Mouse (Mus musculus) ES-Bruce4 (cell line): Measurements from ENCODE around the gene 1700022I11Rik.

Experiments
- CTCF ChIP-seq: IDR thresholded peaks from one replicate; pipeline ENCODE4 v1.8.1; 2011; ENCODE audit warnings: low read depth, low read length
- EP300 ChIP-seq: IDR thresholded peaks from 2 replicates; pipeline ENCODE4 v1.6.1; 2011; ENCODE audit warnings: low read depth, low read length; ENCODE audit not compliant: insufficient read depth
- POLR2A ChIP-seq: IDR thresholded peaks from one replicate; pipeline ENCODE4 v1.8.1; 2011; ENCODE audit warnings: low read length; ENCODE audit not compliant: insufficient read depth

DNA sequence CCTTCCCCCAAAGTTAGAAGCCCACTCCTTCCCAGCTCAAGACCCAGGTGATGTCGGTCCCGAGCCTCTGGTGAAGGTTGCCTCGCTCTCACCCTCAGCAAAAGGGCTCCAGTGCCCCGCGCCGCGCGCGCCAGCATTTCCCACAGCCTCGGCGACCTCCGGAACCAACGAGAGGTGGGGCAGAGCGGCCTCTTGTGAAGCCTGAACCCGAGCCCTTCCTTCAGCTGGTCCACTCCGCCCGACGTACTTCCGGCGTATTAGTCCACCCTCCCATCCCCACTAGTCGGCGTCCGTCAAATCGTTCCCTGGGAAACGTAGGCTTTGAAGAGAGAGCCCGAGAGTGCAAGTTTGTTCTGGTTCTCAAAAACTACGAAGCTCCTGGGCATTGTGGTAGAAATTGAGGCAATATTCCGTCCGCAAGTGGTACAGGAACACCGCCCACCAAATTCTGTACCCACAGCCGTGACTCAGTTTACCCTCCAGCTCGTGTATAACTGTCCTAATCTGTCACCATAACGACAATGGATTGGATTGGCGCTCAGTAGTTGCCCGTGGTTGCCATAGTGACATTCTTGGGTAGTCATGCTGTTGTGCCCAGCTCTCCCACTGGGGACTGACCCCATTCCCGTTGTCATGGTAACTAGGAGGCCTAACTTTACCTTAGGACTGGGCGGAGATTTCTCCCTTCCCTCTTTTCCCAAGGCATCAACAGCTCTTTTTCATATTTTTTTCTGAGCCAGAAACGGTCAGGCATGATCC lies 62.0 kb downstream of the 1700022I11Rik start, which contains the start of gene Stoml2:
- peak; percentile 15 for TF ChIP-seq CTCF
- peak; percentile 23 for TF ChIP-seq POLR2A
- no peak; the same call in 1 of the 2 replicates for TF ChIP-seq EP300
